Mouse (Mus musculus) megakaryocyte, embryonic 14.5 days (primary cell): ENCODE results near the gene Gpatch11. TPM values are rescaled to one million over a fixed set of nuclear protein-coding genes. Genes with fewer than 3 reads are reported as not detected.

Experiments
- H3K27me3 ChIP-seq: replicated peaks from 2 replicates; pipeline ENCODE3; 2012; ENCODE audit warnings: inconsistent platforms
- H3K36me3 ChIP-seq: replicated peaks from 2 replicates; pipeline ENCODE3; 2012; ENCODE audit warnings: low read length, inconsistent platforms, mixed read lengths
- H3K4me1 ChIP-seq: 2 replicates; pipeline ENCODE4 v1.6.1; 2012; ENCODE audit warnings: inconsistent platforms
- H3K4me3 ChIP-seq: replicated peaks from 2 replicates; pipeline ENCODE3; 2012; ENCODE audit warnings: moderate library complexity, mild to moderate bottlenecking, inconsistent platforms
- H3K9me3 ChIP-seq: 2 replicates; pipeline ENCODE4 v1.6.1; 2012; ENCODE audit warnings: inconsistent platforms
- FLI1 ChIP-seq: IDR thresholded peaks from 2 replicates; pipeline ENCODE4 v1.6.1; 2012; ENCODE audit warnings: low read length, inconsistent platforms, mixed read lengths
- GATA1 ChIP-seq: IDR thresholded peaks from 3 replicates; pipeline ENCODE4 v1.6.1; 2012; ENCODE audit warnings: mixed read lengths, low read length, inconsistent platforms, borderline replicate concordance
- polyA plus RNA-seq: library from polyadenylated mRNA; stranded (reverse); fragments of >175 nt; gene quantifications from 2 replicates; pipeline ENCODE4 v1.2.3, GENCODE M21; 2012; ENCODE audit warnings: low replicate concordance; ENCODE audit not compliant: insufficient read depth

Gene Gpatch11
- polyA plus RNA-seq, 1 experiment = 4.7 TPM

DNA sequence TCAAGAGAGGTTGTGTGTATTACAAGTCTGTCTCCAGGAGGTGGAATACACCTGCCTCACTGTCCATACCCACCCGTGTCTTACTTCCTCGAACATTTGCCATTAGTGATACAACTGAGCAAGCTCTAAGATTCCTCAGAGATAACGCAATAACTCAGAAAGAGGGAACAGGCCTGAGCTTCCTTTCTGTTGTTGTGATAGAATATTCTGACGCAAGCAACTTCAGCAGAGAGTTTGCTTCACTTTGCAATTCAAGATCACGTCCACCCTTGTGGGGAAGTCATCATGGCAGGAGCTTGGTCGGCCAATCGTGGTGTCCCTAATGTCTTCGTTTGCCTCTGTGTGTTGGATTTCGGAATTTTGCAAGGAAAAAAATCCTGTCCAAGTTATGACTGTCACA lies 55.7 kb downstream of the Gpatch11 start:
- TF ChIP-seq FLI1 (no peak), GATA1 (no peak)
- no peaks in the 10 kb centered on the region for H3K36me3 ChIP-seq
- no peaks in the 10 kb centered on the region for H3K9me3 ChIP-seq
- H3K27me3 ChIP-seq = peaks cover 7% of the 10 kb centered on the region
- H3K4me1 ChIP-seq = peaks cover 11% of the 10 kb centered on the region
- no peak overlapping the region for H3K4me3 ChIP-seq

DNA sequence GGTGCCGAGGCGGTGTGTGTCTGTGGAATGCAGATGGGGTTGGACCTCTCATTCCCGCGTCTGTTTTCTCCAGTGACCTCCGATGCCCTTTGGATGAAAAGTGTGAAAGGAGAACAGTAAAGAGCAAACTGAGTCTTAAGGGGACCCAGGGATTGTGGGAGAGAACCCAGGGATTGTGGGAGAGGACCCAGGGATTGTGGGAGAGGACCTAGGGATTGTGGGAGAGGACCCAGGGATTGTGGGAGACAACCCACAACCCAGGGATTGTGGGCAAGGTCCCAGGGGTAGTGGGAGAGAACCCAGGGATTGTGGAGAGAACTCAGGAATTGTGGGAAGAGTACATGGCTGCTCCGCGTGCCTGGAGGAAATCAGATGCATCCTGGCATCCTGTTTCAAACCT lies 59.6 kb downstream of the Gpatch11 start:
- no peak for TF ChIP-seq GATA1
- TF ChIP-seq FLI1 = no peak
- Histone ChIP-seq H3K4me1 (peaks cover 21% of the 10 kb centered on the region), H3K36me3 (no peaks in the 10 kb centered on the region), H3K27me3 (peaks cover 14% of the 10 kb centered on the region), H3K4me3 (no peak overlapping the region), H3K9me3 (no peaks in the 10 kb centered on the region)

DNA sequence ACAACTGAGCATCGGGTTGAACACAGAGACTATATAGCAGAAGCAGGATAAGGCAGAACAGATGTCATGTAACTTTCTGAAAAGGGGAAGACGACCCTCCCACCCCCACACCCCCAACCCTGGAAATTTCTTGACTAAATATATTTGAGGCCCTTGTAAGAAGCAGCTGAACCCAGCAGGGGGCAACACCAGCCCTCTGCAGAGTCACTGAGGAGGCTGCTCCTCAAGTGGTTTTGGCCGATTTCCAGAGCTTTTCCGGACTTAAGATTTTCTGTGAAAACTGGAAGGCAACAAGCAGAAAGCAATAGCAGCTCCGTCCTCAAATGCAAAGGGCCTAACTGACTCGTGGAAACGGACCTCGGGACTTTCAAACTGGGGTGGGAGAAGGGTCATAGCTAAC lies 60.0 kb downstream of the Gpatch11 start:
- TF ChIP-seq FLI1 = no peak
- no peak for TF ChIP-seq GATA1
- Histone ChIP-seq H3K36me3 (no peaks in the 10 kb centered on the region), H3K9me3 (no peaks in the 10 kb centered on the region), H3K4me3 (peak overlapping the region; percentile 72), H3K27me3 (peaks cover 14% of the 10 kb centered on the region), H3K4me1 (peaks cover 21% of the 10 kb centered on the region)

Other genes starting within 250 kb of the Gpatch11 start
- gene Strn, start 98.4 kb upstream of the Gpatch11 start, polyA plus RNA-seq = 1.3 and 1.9 TPM in 2 replicates
- 0.78 and 2.2 TPM in 2 replicates for gene Heatr5b, start 203 bp upstream of the Gpatch11 start, polyA plus RNA-seq
- gene Eif2ak2, start 47.0 kb downstream of the Gpatch11 start, polyA plus RNA-seq = 7.4 TPM in 1 of 2 replicates, not detected in the other
- gene Sult6b1, start 71.4 kb downstream of the Gpatch11 start, polyA plus RNA-seq = not detected in 2 replicates
- 4.5 TPM in 1 of 2 replicates, not detected in the other for gene Cebpzos, start 80.9 kb downstream of the Gpatch11 start, polyA plus RNA-seq
- gene Cebpz, start 101.5 kb downstream of the Gpatch11 start, polyA plus RNA-seq = 6.0 TPM in 1 of 2 replicates, not detected in the other
- gene Ndufaf7, start 101.6 kb downstream of the Gpatch11 start, polyA plus RNA-seq = 2.2 TPM in 1 of 2 replicates, not detected in the other
- gene Prkd3, start 185.2 kb downstream of the Gpatch11 start, polyA plus RNA-seq = 0.23 TPM in 1 of 2 replicates, not detected in the other
- gene Qpct, start 216.3 kb downstream of the Gpatch11 start, polyA plus RNA-seq = not detected in 2 replicates